ENCODE assay signal across 28 mouse cellular contexts in genomic region chr9:105103893-105104292, GRCm38 (mm10). TPM values are rescaled to one million over a fixed set of nuclear protein-coding genes. Genes with fewer than 3 reads are reported as not detected.
"Had no signal": no experiment of that assay in that cellular context is flagged by ENCODE, and none has a peak within 500 bp of the region (broad histone marks: within the 10 kb centered on the region; RNA-seq: fewer than 3 reads in every experiment).

No protein-coding gene starts in this region.

- H3K4me1 ChIP-seq: intestine, embryonic 15.5 days; liver, embryonic 13.5 days; midbrain, embryonic 12.5 days had no signal

- H3K4me2 ChIP-seq: intestine, embryonic 15.5 days; liver, embryonic 13.5 days; midbrain, embryonic 12.5 days had no signal

- H3K27ac ChIP-seq: intestine, embryonic 15.5 days; liver, embryonic 13.5 days; macrophage; midbrain, embryonic 12.5 days; stomach, postnatal 0 days had no signal

- H3K27me3 ChIP-seq: intestine, embryonic 15.5 days; liver, embryonic 13.5 days; midbrain, embryonic 12.5 days had no signal

- H3K9me3 ChIP-seq: intestine, embryonic 15.5 days; liver, embryonic 13.5 days; midbrain, embryonic 12.5 days had no signal

- DNase-seq: kidney, adult 18-20 months; liver, embryonic 13.5 days; lung, adult 2 months; lung, postnatal 14 days; right cerebral cortex, adult 18-20 months; right cerebral cortex, postnatal 14 days; right cerebral cortex, postnatal 4 days; thymus, adult 2 months; thymus, postnatal 14 days; thymus, postnatal 4 days had no signal

- H3K36me3 ChIP-seq: intestine, embryonic 15.5 days; liver, embryonic 13.5 days; midbrain, embryonic 12.5 days had no signal

- H3K4me3 ChIP-seq: intestine, embryonic 15.5 days; liver, embryonic 13.5 days; midbrain, embryonic 12.5 days had no signal

- ATAC-seq: intestine, embryonic 15.5 days; midbrain, embryonic 16.5 days had no signal

- H3K9ac ChIP-seq: intestine, embryonic 15.5 days; liver, embryonic 13.5 days; midbrain, embryonic 12.5 days had no signal

RNA-seq across cellular contexts. Expression of gene 1700080E11Rik, which starts 41.0 kb away (rescaled TPM):
- total RNA-seq: layer of hippocampus, adult 18-20 months; layer of hippocampus, postnatal 14 days; left cerebral cortex, adult 8-10 months; left cerebral cortex, postnatal 25 days; liver, adult 2 months; megakaryocyte, adult 5-6 weeks had no signal
- polyA plus RNA-seq: intestine, embryonic 15.5 days; limb, embryonic 11.5 days; limb, embryonic 14.5 days; liver, adult 2 months; liver, embryonic 13.5 days; liver, embryonic 16.5 days; lung, adult 2 months; lung, embryonic 16.5 days; macrophage; midbrain, embryonic 12.5 days; midbrain, embryonic 16.5 days; neural tube, embryonic 11.5 days; neural tube, embryonic 14.5 days; stomach, embryonic 14.5 days; stomach, postnatal 0 days; thymus, adult 2 months had no signal
